Mouse (Mus musculus) embryonic facial prominence, embryonic 12.5 days (tissue): Measurements from ENCODE around the gene Sh2d1b2. TPM values are rescaled to one million over a fixed set of nuclear protein-coding genes. Genes with fewer than 3 reads are reported as not detected.

ENCODE experiments used
- ATAC-seq: fragments of 200-750 bp; cut with Nextera tagmentation; 2 replicates; pipeline ENCODE4 v1.8.0; 2017; ENCODE audit not compliant: insufficient number of reproducible peaks, insufficient read depth, low FRiP score, low TSS enrichment
- H3K27ac ChIP-seq: fragments of 300-500 bp; sonication (generic); 2 replicates; pipeline ENCODE4 v1.5.1; 2016; ENCODE audit warnings: mild to moderate bottlenecking
- H3K27me3 ChIP-seq: fragments of 300-500 bp; sonication (generic); 2 replicates; pipeline ENCODE4 v1.6.1; 2016; ENCODE audit warnings: mild to moderate bottlenecking, moderate library complexity
- H3K36me3 ChIP-seq: fragments of 300-500 bp; sonication (generic); 2 replicates; pipeline ENCODE4 v1.6.1; 2016; ENCODE audit warnings: mild to moderate bottlenecking
- H3K4me1 ChIP-seq: fragments of 300-500 bp; sonication (generic); 2 replicates; pipeline ENCODE4 v1.6.1; 2016
- H3K4me2 ChIP-seq: fragments of 300-500 bp; sonication (generic); replicated peaks from 2 replicates; pipeline ENCODE4 v1.6.1; 2016; ENCODE audit warnings: mild to moderate bottlenecking, moderate library complexity
- H3K4me3 ChIP-seq: fragments of 300-500 bp; sonication (generic); 2 replicates; pipeline ENCODE4 v1.5.1; 2016; ENCODE audit warnings: mild to moderate bottlenecking
- H3K9ac ChIP-seq: fragments of 300-500 bp; sonication (generic); 2 replicates; pipeline ENCODE4 v1.6.1; 2016; ENCODE audit warnings: mild to moderate bottlenecking, moderate library complexity
- H3K9me3 ChIP-seq: fragments of 300-500 bp; sonication (generic); 2 replicates; pipeline ENCODE4 v1.6.1; 2016; ENCODE audit warnings: mild to moderate bottlenecking, moderate library complexity
- WGBS: fragments of 180-500 bp; shearing (Covaris S2); methylation state at CpG from one replicate; pipeline ENCODE4 v1.1.7; 2016; 5-methylcytosine and 5-hydroxymethylcytosine counted together
- polyA plus RNA-seq: library from polyadenylated mRNA; unstranded; fragments of >200 nt; fragmentation: Nextera tagmentation; extraction: Ambion mirVana; gene quantifications from 2 replicates; pipeline ENCODE4 v1.2.1, GENCODE M21; 2016

Gene Sh2d1b2
- polyA plus RNA-seq, 1 experiment from 2014 or later = not detected

DNA sequence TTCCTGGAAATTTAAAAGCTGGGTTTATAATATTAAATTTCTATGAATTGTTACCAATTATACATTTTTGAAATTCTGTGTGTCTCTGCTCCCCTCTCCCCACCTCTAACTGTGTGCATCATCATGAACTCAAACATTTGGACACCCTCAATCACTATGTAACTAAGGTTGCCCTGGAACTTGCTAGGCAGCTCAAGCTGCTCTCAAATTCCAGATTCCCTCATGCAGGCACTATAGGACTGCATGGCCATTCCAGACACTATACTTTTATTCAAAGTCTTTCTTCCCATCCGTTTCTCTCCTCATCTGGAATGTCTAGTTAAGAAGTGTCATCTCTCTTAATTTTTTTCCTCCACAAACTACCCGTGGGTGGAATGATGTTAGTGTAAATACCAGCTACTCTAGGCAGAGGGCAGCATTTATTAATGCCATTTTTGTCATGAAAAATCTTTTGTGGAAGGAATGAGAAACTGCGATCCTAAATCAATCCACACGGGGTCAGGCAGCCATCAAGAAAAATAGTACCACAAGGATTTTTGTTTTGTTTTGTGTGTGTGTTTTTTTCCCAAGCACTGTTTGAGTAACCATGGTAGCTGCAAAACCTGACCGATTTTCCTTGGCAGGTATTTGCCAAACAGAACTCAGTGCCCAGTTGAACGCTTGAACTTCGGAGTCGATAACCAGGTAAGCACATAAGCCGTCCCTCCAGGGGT lies 59.8 kb downstream of the Sh2d1b2 start:
- 0 out of 2 replicates have a peak overlapping the region, but pooled peaks have one; percentile 4 for H3K4me2 ChIP-seq
- no peak for ATAC-seq
- H3K9me3 ChIP-seq = no peaks in the 10 kb centered on the region
- no peaks in the 10 kb centered on the region for H3K27me3 ChIP-seq
- H3K27ac ChIP-seq = no peak overlapping the region
- no peaks in the 10 kb centered on the region for H3K4me1 ChIP-seq
- no peak overlapping the region for H3K9ac ChIP-seq
- no peaks in the 10 kb centered on the region for H3K36me3 ChIP-seq
- WGBS = 42% methylated on average over 9 of the region's 9 CpGs
- no peak overlapping the region for H3K4me3 ChIP-seq

DNA sequence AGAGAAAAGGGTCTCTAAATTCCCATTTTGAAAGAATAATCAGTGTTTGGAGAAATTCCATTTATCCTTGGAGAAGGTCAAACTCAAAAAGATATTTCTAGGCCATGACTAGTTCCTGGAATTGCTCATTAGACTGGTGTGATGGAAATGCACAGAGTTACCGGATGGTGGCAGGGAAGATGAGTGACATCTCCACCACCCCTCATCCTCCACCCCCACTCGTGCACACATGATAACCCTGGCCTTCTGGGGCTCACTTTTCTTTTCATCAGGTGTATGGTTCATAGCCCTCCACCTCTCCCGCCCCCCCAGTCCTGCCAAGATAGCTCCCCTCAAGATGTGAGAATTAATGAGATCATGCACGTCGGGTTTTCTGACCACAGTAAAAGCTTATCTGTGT lies 60.7 kb downstream of the Sh2d1b2 start:
- no peak overlapping the region for H3K4me3 ChIP-seq
- H3K9me3 ChIP-seq = no peaks in the 10 kb centered on the region
- no peak overlapping the region for H3K9ac ChIP-seq
- no peak overlapping the region for H3K27ac ChIP-seq
- H3K4me1 ChIP-seq = no peaks in the 10 kb centered on the region
- no peaks in the 10 kb centered on the region for H3K36me3 ChIP-seq
- no peak for ATAC-seq
- H3K4me2 ChIP-seq = no peak overlapping the region
- 81% methylated on average over 5 of the region's 5 CpGs for WGBS
- H3K27me3 ChIP-seq = no peaks in the 10 kb centered on the region

DNA sequence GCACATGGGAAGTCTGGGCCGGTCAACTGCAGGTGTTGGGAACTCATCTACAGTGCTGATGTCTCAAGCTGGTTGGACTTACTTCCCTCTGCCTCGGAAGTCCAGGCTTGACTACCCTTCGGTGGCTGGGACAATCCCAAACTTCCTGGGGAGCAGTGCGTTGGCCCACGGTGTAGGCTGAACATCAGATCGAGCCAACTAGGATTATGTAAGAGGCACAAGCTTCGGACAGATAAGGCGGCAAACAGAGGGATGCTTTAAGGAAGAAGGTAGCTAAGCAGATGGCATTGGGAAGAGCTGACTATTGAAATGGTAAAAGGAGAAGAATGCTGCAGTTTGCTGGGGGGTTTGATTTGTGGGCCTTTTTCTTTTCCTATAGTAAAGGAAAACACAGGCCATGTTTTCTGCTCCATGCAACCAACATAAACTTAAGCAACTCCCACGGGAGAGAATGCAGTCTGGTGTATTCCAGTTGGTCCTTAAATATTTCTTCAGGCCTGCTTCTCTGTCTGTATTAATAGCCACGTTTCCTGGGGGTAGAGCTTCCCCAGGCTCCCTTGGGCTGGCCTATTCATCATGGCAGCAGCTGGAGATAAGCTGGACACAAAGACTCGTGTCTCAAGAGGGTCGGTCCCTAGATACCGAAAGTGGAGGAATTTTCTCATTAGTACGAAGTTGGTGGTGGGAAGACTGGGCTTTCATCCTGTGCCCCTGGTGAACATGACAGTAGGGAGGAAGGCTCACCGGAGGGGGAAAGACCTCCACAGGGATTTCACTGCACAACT lies 62.4 kb downstream of the Sh2d1b2 start:
- H3K27ac ChIP-seq = no peak overlapping the region
- H3K4me1 ChIP-seq = no peaks in the 10 kb centered on the region
- no peak for ATAC-seq
- 82% methylated on average over 15 of the region's 15 CpGs for WGBS
- H3K36me3 ChIP-seq = no peaks in the 10 kb centered on the region
- H3K9ac ChIP-seq = no peak overlapping the region
- H3K9me3 ChIP-seq = no peaks in the 10 kb centered on the region
- no peaks in the 10 kb centered on the region for H3K27me3 ChIP-seq
- no peak overlapping the region for H3K4me2 ChIP-seq
- no peak overlapping the region for H3K4me3 ChIP-seq

DNA sequence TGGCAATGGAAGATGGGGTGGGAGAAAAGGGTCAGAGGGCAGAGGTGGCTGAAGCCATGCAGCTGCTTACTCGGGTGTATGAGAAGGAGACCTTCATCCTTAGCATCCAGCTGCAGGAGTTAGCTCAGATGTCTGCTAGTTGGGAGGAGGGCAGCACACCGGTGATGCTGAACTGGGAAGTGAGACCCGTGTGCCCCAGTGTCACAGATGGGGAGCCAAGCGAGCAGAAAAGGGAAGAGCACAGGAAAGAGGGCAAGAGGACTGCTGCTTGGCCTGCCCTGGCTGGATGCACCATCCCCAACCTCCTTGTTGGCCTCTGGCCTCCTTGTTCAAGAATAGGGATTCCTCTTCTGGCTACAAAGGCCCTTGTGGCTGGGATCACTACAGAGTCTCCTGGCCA lies 66.9 kb downstream of the Sh2d1b2 start:
- H3K27me3 ChIP-seq = no peaks in the 10 kb centered on the region
- WGBS = 79% methylated on average over 4 of the region's 4 CpGs
- ATAC-seq = no peak

DNA sequence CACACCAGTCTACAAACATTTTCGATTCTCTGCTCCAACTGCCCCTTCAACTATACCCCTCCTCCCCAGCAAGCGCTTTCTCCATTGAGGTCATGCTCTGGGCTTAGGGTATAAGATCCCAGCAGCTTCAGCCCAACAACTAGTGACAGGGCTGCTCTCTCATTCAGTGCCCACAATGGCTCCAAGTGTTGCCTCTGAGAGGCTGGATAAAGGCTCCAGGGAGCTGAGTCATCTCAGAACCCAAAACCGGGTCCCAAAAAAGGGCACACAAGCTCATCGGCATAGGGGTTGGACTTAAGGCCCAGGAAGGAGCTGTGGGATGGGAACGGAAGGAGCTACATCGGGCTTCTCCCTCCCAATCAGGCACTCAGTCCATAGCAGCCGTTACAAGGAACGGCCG lies 69.1 kb downstream of the Sh2d1b2 start:
- WGBS = 93% methylated on average over 9 of the region's 9 CpGs

More for the DNA sequence above, 66.9 kb downstream of the Sh2d1b2 start:
- Histone ChIP-seq H3K4me3 (no peak overlapping the region), H3K4me2 (no peak overlapping the region), H3K9ac (no peak overlapping the region), H3K4me1 (no peaks in the 10 kb centered on the region), H3K9me3 (no peaks in the 10 kb centered on the region), H3K36me3 (no peaks in the 10 kb centered on the region), H3K27ac (no peak overlapping the region)

DNA sequence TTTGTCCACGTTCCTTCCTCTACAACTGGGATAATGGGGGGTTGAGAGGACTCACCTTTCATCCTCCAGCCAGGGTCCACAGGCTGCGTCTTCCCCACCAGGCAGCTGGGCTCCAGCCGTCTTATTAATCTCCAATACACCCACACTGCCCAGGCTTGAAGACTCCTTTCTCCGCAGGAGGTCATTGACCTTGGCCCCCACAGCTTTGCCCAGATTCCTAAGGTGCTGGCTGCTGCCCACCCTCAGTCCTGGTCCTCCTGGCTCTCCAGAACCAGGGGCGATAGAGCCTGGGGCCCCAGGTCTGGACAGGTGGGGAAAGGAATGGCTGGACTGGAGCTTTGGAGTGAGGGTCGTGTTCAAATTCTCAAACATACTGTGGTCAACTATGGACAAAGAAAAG lies 69.9 kb downstream of the Sh2d1b2 start:
- Histone ChIP-seq H3K36me3 (no peaks in the 10 kb centered on the region), H3K4me3 (no peak overlapping the region), H3K27me3 (no peaks in the 10 kb centered on the region), H3K4me2 (no peak overlapping the region), H3K4me1 (no peaks in the 10 kb centered on the region), H3K9ac (no peak overlapping the region), H3K27ac (no peak overlapping the region), H3K9me3 (no peaks in the 10 kb centered on the region)
- ATAC-seq = no peak
- 70% methylated on average over 6 of the region's 6 CpGs for WGBS

More for the DNA sequence above, 69.1 kb downstream of the Sh2d1b2 start:
- Histone ChIP-seq H3K4me1 (no peaks in the 10 kb centered on the region), H3K9ac (no peak overlapping the region), H3K27me3 (no peaks in the 10 kb centered on the region), H3K4me3 (no peak overlapping the region), H3K36me3 (no peaks in the 10 kb centered on the region), H3K27ac (no peak overlapping the region), H3K4me2 (no peak overlapping the region), H3K9me3 (no peaks in the 10 kb centered on the region)
- no peak for ATAC-seq

DNA sequence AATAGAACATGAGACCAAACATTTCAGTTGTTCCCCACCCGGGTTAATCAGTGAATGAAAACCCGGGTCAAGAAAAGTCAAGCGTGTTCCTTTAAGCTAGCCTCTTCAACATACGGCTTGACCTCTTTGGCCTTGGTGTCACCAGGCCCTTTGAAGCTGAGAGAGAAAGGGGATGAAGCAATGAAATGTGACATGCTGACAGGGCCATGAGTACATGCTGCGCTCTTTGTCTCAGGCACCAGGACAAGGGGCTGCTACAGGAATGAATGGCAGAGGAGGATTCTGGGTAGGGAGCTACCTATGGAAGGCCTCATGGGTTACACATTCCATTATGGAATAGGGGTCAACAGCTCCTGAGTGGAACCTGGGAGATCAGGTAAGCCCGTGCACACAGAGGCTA lies 70.6 kb downstream of the Sh2d1b2 start:
- no peak overlapping the region for H3K9ac ChIP-seq
- ATAC-seq = no peak
- no peak overlapping the region for H3K4me2 ChIP-seq
- no peaks in the 10 kb centered on the region for H3K4me1 ChIP-seq
- no peaks in the 10 kb centered on the region for H3K9me3 ChIP-seq
- 63% methylated on average over 6 of the region's 6 CpGs for WGBS
- no peaks in the 10 kb centered on the region for H3K27me3 ChIP-seq
- no peak overlapping the region for H3K4me3 ChIP-seq
- no peak overlapping the region for H3K27ac ChIP-seq
- H3K36me3 ChIP-seq = no peaks in the 10 kb centered on the region

Other genes starting within 250 kb of the Sh2d1b2 start
- 114 and 119 TPM in 2 replicates for gene Ddr2, start 122.0 kb upstream of the Sh2d1b2 start, polyA plus RNA-seq
- gene Uap1, start 57.8 kb upstream of the Sh2d1b2 start, polyA plus RNA-seq = 65.2 and 70.4 TPM in 2 replicates
- gene Uhmk1, start 17.4 kb upstream of the Sh2d1b2 start, polyA plus RNA-seq = 8.8 and 9.7 TPM in 2 replicates
- gene Sh2d1b1, start 44.6 kb downstream of the Sh2d1b2 start, polyA plus RNA-seq = 0.14 TPM in 1 of 2 replicates, not detected in the other
- gene Gm7694, start 73.6 kb downstream of the Sh2d1b2 start, polyA plus RNA-seq = 3.2 and 3.4 TPM in 2 replicates
- 1.0 and 1.1 TPM in 2 replicates for gene Spata46, start 76.1 kb downstream of the Sh2d1b2 start, polyA plus RNA-seq